Mouse (Mus musculus) heart, adult 11 months (tissue): ENCODE measurements around the gene Pgbd5.

Experiments used
- DNase-seq: peaks from one replicate; pipeline ENCODE4 v3.0.0; 2022

The Pgbd5 gene

DNA sequence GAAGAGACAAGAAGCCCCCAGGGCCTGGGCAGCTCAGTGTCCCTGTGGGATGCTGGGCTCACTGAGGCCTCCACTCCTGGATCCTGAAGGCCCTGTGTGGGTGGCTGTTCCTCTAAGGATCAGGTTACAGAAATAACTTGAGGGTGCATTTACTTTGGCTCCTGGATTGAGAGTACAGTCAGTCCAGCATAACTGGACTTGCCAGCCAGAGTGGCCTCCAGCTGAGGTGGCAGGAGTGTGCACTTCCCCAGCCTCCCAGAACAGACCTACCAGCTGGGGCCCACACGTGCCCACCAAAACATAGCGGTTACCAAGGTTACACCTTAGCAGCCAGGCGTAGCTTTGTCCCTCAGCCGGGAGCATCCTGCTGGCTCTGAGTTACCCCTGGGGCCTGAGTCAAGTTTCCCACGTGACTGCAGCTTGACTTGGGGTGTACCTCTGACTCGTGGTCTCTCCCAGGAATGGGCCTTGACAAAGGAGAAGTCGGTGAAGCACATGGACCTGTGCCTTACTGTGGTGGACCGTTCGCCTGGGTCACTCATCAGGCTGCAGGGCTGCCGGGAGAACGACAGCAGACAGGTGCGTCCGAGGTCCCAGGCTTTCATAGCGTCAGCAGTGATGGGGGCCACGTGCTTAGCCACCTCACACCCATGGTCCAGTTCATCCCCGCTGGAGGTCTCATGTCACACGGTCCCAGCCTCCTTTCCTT is 98.9 kb downstream of the Pgbd5 start:
- DNase-seq: no peak

- DNase-seq: no peak
Measured at GRCm38 (mm10) chr8:124339742-124340141, 99.7 kb downstream of the Pgbd5 start.

DNA sequence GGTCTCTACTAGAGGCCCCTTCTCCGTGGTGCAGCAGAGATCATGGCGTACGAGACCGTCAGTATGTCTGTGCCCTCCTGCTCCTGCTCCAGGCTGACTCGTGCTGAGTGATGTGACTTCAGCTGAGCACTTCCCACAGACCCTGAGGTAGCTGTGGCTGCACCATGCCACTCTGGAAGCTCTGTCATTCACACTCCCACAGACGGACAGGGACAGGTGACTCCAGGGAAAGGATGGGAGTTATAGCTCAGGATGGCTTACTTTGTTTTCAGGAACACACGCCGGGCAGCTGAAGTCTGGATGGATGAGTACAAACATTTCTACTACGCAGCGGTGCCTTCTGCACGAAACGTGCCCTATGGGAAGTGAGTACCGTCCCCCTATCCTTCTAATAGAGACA is 103.2 kb downstream of the Pgbd5 start:
- DNase-seq: no peak

DNA sequence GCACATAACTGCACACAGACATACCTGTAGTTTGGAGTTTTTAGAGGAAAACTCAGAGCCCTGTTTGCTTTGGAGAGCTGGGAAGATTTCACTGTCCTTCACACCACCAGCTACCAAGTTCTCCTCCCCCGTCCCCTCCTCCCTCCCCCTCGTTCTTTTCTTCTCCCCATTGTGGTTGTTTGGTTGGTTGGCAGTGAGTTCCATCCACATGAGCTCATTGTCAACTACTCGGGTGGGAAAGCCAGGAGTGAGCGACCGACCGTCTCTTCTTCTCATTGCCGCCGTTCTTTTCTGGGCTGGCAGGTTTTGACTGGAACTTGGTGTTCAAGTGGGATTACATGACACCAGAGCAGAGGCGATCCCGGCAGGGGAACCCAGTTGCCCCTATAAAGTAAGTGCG is 107.8 kb downstream of the Pgbd5 start:
- DNase-seq: no peak

- no peak for DNase-seq
Measured at GRCm38 (mm10) chr8:124331094-124331493, 108.4 kb downstream of the Pgbd5 start.

GRCm38 (mm10) chr8:124330433-124330832 is 109.0 kb downstream of the Pgbd5 start:
- no peak for DNase-seq

- no peak for DNase-seq
Measured at GRCm38 (mm10) chr8:124329690-124330089, 109.8 kb downstream of the Pgbd5 start.

- DNase-seq: no peak
Measured at GRCm38 (mm10) chr8:124328259-124328658, 111.2 kb downstream of the Pgbd5 start.

DNA sequence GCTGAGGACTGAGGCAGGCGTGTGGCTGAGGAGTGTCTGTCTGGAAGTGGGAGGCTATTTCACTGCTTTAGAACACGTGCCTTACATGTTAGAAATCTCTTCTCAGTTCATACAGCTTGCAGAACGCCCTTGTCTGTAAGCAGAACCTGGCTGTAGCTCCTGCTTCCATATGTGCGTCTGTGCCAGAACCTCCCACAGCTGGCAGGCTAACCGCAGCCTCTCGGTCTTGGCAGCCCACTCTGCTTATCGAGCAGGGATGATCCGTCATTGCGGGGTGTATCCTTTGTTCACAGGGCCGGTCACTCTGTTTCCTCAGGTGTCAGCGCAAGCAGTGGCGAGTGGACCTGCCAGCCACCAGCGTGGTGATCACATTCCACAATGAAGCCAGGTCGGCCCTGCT is 116.1 kb downstream of the Pgbd5 start:
- peak; percentile 94 for DNase-seq

DNA sequence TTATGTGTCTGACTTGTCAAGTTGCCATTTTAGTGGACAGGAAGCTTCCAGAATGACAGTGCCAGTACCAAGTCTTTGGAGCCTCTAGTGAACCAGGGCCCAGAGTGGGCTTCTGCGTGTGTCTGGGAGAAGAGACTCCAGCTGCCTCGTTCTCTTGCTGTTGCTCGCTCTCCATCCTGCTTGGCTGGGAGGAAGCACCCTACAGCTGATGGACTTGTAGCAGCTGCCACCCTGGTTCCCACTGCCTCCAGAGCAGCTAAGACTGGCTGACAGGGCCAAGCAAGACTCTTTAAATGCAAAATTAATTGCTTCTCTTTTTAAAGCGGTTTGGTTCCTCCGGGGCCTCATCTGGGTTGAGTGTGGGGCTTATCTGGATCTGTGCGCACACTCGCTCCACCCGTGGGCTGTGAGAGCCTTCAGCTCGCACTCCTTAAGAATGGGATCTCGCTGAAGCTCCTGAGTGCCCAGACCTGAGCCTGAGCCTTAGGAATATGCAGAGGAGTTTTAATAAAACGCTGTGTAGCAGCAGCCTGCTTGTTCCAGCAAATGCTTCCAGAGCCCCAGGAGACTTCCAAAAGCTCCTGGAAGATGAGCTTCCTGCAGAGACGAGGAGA is 118.1 kb downstream of the Pgbd5 start:
- DNase-seq: no peak

GRCm38 (mm10) chr8:124319316-124319652 is 120.2 kb downstream of the Pgbd5 start:
- DNase-seq: no peak
